Mouse (Mus musculus) thymus, postnatal 10 days (tissue): ENCODE results near the gene Bzw1.

Source experiments
- DNase-seq, 2 experiments: peaks; one replicate each; pipeline ENCODE4 v3.0.0; 2021; ENCODE audit warnings: low spot score in 2 of 2

The Bzw1 gene

GRCm38 (mm10) chr1:58396179-58396578, 3.5 kb downstream of the Bzw1 start:
- DNase-seq, result no peak

DNA sequence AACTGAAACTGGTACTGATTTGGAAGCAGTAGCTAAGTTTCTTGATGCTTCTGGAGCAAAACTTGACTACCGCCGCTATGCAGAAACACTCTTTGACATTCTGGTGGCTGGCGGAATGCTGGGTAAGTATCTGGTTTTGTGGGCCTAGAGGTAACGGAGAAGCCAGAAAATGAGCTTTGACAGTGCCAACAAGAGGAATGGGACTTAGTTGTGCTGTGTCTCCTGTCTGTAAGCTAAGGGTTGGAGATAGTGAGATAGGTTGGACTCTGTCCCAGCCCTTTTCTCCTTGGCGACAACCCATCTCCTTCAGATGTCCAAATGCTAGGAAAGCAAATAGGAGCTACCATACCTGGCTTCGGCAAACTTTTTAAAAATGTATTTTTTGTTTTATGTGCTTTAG, 5.0 kb downstream of the Bzw1 start:
- DNase-seq, result no peak

GRCm38 (mm10) chr1:58401396-58401795, 8.7 kb downstream of the Bzw1 start:
- no peak for DNase-seq

DNA sequence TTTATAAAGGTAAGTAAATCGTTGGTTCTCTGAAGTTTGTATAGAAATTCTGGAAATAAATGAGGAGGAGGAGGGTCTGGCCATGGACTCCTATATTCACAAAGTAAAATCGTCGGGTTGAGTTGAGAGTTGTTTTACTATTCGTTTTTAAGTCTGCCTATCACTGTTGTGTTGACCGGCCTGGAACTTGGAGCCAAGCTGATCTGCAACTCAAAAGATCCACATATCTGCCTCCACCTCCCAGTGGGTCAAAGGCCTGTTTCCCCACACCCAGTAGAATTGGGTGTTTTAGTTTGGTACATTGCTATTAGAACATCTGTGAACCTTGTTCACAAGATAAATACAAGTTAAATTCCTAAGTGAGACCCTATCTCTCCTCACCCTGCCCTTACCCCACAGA, 11.0 kb downstream of the Bzw1 start:
- DNase-seq, result no peak

GRCm38 (mm10) chr1:58407321-58407720, 14.6 kb downstream of the Bzw1 start:
- DNase-seq, result no peak

- DNase-seq, result no peak
These were observed 15.4 kb downstream of the Bzw1 start for GRCm38 (mm10) chr1:58408141-58408540.

DNA sequence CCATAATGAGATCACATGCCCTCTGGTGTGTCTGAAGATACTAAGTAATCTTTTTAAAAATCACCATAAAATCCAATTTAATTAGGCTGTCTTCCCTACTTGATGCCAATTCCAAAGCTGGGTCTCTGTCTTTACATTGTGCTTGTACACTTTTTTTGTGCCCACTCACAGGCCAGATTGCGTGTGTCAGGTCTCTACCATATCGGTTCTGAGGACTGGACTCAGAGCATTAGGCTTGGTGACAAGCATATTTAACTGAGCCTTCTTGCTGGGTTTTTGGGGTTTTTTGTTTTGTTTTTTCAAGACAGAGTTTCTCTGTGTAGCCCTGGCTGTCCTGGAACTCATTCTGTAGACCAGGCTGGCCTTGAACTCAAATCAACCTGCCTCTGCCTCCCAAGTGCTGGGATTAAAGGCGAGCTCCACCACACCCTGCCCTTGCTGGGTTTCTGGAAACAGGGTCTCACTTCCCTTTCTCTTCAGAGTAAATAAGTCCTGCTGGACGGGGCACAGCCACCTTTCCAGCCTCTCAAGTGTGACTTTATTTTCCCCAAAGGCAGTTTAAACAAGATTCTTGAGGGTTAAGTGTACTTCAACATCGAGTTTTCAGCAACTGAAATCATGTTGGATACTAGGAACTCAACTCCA, 17.0 kb downstream of the Bzw1 start:
- no peak for DNase-seq

DNA sequence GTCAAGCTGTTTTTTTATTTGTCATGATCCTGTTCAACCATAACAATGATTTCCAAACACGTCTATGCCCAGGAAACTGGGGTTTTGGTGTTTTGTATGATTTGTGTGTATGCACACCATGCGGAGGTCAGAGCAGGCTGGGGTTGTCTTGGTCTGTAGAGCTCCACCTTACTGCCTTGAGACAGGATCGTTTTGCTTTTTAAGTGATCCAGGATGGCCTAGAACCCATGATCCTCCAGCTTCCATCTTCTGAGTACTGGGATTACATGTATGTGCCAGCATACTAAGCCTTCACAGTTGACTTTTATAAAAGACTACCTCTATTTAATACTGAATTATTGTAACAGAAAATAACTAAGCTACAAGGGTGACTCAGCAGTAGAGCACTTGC, 17.5 kb downstream of the Bzw1 start:
- DNase-seq, result no peak

DNA sequence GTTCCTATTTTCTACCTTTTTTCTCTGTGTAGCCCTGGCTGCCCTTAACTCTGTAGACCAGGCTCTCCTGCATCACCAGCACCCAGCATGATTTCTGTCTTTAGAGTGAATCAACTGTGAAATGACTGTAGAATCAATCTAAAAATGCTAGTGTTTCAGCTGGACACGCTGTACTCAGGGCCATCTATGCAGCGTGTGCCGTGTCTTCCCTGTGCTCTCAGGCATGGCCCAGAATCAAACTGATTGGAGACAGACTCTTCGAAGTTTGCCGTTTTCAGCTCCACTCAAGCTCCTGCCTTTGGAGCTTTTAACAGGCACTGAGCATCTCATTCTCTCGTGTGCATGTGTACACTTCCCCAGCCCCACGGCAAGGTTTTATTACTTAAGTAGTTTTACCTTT, 18.1 kb downstream of the Bzw1 start:
- DNase-seq, result no peak

- no peak for DNase-seq
These were observed 22.7 kb downstream of the Bzw1 start for GRCm38 (mm10) chr1:58415442-58415841.

DNA sequence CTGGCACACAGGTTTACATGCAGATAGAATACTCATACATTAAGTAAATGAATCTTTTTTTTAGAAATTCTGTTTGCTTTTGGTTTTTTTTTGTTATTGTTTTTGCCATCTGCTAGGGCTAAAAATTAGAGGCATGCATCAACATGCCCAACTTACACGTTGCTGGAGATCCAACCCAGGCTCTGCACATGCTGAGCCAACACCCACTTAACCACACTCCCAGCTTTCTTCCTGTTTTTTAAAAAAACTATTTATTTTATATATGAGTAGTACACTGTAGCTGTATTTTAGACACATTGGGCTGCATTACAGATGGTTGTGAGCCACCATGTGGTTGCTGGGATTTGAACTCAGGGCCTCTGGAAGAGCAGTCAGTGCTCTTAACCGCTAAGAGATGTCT, 23.4 kb downstream of the Bzw1 start:
- no peak for DNase-seq

GRCm38 (mm10) chr1:58420032-58420431, 27.3 kb downstream of the Bzw1 start:
- DNase-seq, result no peak

DNA sequence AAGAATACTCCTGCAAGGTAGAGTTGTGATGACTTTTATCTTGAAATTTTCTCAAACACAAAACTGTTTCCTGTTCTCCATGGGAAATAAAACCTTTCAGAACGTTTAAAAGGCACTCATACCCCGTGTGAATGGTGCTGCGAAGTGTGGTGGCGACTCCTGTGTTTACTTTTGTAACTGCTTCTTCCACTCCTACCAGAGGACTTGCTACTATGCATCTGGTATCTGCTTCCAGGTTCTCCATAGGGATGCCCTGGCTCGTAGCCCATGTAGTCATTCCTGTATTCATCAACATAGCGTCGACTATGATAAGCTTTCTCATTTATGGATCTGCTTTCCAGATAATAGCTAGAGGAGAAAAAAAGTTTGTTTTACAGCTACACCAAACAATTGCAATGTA, 28.3 kb downstream of the Bzw1 start:
- no peak for DNase-seq

DNA sequence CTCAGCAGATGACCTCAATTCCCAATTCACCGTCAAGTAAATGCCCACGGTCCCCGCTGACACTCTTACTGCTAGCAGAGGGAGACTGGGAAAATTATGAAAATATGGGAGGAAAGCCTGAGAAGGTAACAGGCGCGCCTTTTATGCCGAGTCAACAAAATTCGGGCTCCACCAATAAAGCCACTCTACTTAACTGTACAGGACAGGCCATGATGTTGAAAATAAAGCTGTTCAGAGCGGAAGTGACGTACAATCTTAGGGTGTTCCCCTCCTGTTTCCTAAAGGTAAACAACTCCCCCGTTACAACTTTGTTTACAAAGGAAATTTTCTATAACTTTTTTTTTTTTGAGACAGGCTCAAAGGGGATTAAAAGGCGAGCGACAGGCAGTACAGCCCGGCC, 30.2 kb downstream of the Bzw1 start:
- peak; percentile 6 to 50 for DNase-seq

DNA sequence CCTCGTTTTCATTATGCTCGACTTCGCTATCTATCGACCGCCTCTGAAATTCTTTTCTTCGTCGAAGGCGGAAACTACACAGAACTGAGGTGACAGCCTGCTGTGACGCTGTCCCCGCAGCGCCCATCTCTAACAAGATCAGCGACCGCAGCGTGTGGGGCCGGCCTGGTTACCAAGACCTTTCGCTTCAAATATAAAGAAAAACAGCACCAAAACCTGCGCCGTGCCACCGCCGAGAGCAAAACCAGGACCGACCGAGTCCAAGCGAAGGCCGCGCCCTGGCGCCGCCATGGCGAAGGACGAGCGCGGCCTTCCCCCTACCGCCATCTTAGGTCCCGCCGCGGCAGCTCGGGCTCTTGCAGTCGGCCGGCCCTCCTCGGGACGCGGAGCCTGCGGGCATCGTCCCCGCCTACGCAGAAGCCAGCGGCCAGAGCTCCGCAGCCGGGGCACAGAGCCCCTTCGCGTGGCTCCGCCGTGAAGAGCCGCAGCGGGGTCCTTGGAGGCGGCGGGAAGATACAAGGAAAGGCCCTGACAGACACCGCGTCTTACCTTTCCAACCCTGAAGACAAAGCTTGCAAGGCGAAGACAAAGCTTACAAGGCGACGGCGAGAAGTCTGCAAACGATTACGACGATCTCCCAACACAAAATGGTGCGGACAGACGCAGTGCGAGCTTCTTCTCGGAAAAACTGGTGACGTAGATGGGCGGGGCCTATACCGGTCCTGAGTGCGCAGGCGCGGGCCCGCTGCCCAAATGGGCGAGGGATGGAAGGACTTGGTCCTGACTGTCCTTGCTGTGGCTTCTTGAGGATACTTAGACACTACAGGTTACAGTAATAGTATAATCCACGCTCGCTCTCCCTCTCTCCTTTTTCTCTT, 30.9 kb downstream of the Bzw1 start, which contains the start of gene Clk1:
Gene Clk1 (minus strand): TSS at position 696 of the 878 bp plus-strand sequence.
- peak; percentile 91 to 96 for DNase-seq

- no peak for DNase-seq
These were observed 31.9 kb downstream of the Bzw1 start for GRCm38 (mm10) chr1:58424551-58424950.

DNA sequence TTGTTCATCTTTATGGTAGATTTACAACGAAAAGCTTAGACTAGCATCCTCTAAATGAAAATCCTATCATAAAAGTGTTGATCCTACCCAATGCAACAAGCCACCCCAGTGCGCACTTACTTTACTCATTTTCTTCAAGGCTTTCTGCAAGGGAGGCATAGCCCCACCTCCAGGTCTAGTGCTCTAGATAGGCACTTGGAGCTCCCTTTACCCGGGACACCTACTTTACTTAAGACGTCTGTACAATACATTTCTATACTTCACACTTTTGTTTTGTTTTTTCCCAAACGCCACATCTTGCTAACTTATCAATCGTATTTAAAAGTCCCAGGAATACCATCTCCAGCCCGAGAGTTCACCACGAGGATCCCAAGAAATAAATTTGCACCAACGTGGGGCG, 52.0 kb downstream of the Bzw1 start:
- peak; percentile 7 to 9 for DNase-seq

GRCm38 (mm10) chr1:58445143-58445722, 52.5 kb downstream of the Bzw1 start, which contains the start of the genes Nif3l1 and Ppil3:
Nif3l1 (plus strand) TSS chr1:58445151.
Ppil3 (minus strand) TSS chr1:58445486.
- DNase-seq, result peak; percentile 73 to 76

GRCm38 (mm10) chr1:58445861-58446260, 53.2 kb downstream of the Bzw1 start:
- DNase-seq, result peak in 1 of 2 experiments; percentile 6

- no peak for DNase-seq
These were observed 55.1 kb downstream of the Bzw1 start for GRCm38 (mm10) chr1:58447766-58448165.

DNA sequence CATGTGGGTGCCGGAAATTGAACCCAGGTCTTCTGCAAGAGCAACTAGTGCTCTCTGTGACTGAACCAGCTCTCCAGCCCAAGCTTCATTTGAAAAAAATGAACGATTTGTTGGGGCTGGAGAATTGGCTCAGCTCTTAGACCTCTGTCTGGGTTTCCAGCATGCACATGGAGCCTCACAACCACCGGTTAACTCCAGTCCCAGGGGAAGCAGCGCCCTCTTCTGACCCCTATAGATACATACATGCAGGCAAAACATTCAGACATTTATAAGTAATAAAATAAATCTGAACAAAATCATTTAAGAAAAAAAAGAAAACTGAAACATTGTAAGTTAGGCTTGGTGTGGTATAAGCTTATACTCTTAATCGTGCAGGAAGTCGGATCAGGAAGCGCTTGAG, 55.7 kb downstream of the Bzw1 start:
- no peak for DNase-seq

DNA sequence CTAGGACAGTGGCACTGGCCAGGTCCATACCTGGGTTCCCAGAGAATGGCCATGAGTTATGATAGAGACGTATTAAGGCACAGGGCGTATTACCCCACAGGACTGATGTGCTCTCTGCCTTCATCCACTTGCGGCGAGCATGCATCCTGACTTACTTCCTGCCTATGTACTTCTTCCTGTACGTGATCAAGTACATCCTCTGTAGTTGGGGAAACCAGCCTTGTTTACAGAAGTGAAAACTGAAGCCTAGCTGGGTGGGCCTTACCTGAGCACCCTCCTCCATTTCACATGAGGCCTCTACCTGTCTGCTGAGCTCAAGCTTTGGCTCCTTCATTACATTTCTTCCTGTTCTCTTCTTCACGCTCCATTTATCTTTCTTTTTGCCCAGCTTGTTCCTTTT, 61.6 kb downstream of the Bzw1 start:
- no peak for DNase-seq
